Mouse (Mus musculus) myocyte (in vitro differentiated cells): ENCODE measurements around the gene Arl4a.

Experiments
- CEBPB ChIP-seq: IDR thresholded peaks from 2 replicates; pipeline ENCODE4 v1.6.1; 2011; ENCODE audit warnings: mild to moderate bottlenecking, moderate library complexity; ENCODE audit not compliant: poor library complexity, insufficient read depth, severe bottlenecking
- E2F4 ChIP-seq: IDR thresholded peaks from one replicate; pipeline ENCODE4 v1.6.1; 2011; ENCODE audit warnings: mild to moderate bottlenecking, control low read depth, moderate library complexity; ENCODE audit not compliant: insufficient read depth
- MAX ChIP-seq: IDR thresholded peaks from one replicate; pipeline ENCODE4 v1.6.1; 2011; ENCODE audit warnings: low read depth, mild to moderate bottlenecking, control low read depth
- MYOG ChIP-seq, 3 experiments: IDR thresholded peaks; one replicate each; pipeline ENCODE4 v1.6.1; 2011; ENCODE audit warnings: control low read depth in 2 of 3, low read depth in 2 of 3, mild to moderate bottlenecking in 2 of 3; ENCODE audit not compliant: insufficient read length in 2 of 3, control insufficient read depth in 1 of 3, insufficient read depth in 1 of 3
- POLR2A ChIP-seq: IDR thresholded peaks from one replicate; pipeline ENCODE4 v1.6.1; 2011; ENCODE audit warnings: low read depth, mild to moderate bottlenecking, control low read depth, moderate library complexity; ENCODE audit not compliant: insufficient read length
- POLR2AphosphoS2 ChIP-seq: IDR thresholded peaks from one replicate; pipeline ENCODE4 v1.6.1; 2011; ENCODE audit warnings: low read depth, control low read depth; ENCODE audit not compliant: insufficient read length
- SRF ChIP-seq: IDR thresholded peaks from one replicate; pipeline ENCODE4 v1.6.1; 2011; ENCODE audit warnings: low read depth; ENCODE audit not compliant: control insufficient read depth, insufficient read length
- TCF12 ChIP-seq: IDR thresholded peaks from one replicate; pipeline ENCODE4 v1.6.1; 2011; ENCODE audit warnings: mild to moderate bottlenecking, control low read depth; ENCODE audit not compliant: poor library complexity, insufficient read depth, severe bottlenecking

DNA sequence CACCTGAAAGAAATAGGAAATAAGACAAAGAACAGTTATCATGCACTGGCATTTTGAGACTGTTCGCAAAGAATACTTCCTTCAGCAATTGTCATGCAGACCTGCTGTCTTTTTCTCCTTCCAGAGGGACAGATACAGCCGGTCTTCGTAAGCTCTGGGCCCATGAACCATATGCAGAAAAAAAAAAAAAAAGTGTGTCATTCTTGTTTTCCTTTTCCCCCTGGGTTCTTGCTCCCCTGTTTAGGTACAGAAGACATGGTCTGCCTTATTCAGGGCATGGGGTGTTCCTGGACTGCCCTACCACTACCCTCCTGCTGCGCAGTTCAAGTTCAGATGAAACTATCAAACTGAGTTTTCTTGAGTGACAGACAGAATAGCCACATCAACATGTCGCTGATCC, 41.8 kb downstream of the Arl4a start:
- TF ChIP-seq POLR2A (no peak), E2F4 (no peak), MAX (no peak), CEBPB (no peak), SRF (no peak), POLR2AphosphoS2 (no peak), MYOG (IDR thresholded peaks at IDR 0.05; ENCODE audit: control insufficient read depth in 1 of 3, insufficient read depth in 1 of 3, insufficient read length in 2 of 3, low read depth in 2 of 3) (no peak), TCF12 (no peak)
